Mouse (Mus musculus) left cerebral cortex, postnatal 36 days (tissue): Measurements from ENCODE around the gene Hist1h2bb. TPM values are rescaled to one million over a fixed set of nuclear protein-coding genes. Genes with fewer than 3 reads are reported as not detected.
A peak's percentile ranks its signal among the peaks of the same experiment; 100 is the strongest.
"Not testable (repeated sequence)": the region's sequence is repeated elsewhere in the genome, so short reads cannot be mapped to it uniquely, and the experiment has no call there.

Experiments
- DNase-seq, 2 experiments: peaks; one replicate each; pipeline ENCODE4 v3.0.0; 2021 to 2022; ENCODE audit warnings: low spot score in 2 of 2, mixed read lengths in 1 of 2
- intact Hi-C: fragments of 180-260 bp; cut with DNase I; formaldehyde crosslinking; loops from one replicate; pipeline ENCODE4 v1.15.1; 2025
- total RNA-seq, 2 experiments: library from RNA; stranded (reverse); gene quantifications; 2 replicates each; pipeline ENCODE4 v1.2.3; 2021

The Hist1h2bb gene
- total RNA-seq, 2 experiments from 2014 or later = 17.9 to 19.8 TPM

DNA sequence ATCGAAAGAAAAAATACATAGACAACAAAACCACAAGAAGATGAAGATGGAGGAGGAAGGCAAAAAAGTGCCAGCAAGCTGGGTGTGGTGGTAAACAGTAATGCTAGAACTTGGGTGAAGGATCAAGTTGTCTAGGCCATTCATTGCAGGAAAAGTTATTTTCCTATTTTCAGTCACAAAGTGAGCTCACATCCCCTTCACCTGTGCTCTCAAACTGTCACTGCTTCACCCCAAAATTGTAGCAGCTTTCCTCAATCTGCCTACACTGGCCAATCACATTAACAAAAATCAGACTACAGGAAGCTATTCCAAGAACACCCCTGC, 13.3 kb downstream of the Hist1h2bb start:
- DNase-seq = no peak
- intact Hi-C loops = loop anchor here (5.0 kb wide), 1 partner anchor 1723 kb away; the partner anchor contains the start of genes Hist1h2ah and Hist1h2bk

DNA sequence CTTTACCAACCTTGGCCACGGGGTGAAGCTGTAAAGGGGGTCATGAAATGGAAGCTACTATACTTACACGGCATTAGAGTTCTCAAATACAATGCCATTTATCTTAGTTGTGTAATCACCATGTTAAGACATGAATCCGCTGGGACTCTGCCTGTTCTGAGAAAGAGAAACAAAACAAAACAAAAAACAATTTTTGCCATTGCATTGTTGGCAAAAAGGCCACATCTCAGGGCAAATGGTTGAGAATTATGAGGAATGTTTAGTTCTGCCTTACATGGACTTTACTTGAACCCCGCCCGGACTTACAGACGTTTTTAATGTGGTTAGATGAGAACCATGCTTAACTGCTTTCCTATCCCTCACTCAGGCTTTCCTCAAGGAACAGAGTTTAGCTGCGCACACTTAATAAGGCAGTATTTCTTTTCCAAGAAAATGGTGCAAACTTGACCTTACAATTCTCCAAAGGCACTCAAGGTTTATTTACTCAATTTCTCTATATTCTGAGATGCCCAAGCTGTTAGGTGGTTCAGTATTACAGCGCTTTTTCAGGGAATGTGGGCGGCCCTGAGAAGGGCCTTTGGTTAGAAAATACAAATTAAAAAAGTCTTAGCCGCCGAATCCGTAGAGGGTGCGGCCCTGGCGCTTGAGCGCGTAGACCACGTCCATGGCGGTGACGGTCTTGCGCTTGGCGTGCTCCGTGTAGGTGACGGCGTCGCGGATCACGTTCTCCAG, 13.9 kb downstream of the Hist1h2bb start:
- intact Hi-C loops = no loop called here
- DNase-seq = no peak

DNA sequence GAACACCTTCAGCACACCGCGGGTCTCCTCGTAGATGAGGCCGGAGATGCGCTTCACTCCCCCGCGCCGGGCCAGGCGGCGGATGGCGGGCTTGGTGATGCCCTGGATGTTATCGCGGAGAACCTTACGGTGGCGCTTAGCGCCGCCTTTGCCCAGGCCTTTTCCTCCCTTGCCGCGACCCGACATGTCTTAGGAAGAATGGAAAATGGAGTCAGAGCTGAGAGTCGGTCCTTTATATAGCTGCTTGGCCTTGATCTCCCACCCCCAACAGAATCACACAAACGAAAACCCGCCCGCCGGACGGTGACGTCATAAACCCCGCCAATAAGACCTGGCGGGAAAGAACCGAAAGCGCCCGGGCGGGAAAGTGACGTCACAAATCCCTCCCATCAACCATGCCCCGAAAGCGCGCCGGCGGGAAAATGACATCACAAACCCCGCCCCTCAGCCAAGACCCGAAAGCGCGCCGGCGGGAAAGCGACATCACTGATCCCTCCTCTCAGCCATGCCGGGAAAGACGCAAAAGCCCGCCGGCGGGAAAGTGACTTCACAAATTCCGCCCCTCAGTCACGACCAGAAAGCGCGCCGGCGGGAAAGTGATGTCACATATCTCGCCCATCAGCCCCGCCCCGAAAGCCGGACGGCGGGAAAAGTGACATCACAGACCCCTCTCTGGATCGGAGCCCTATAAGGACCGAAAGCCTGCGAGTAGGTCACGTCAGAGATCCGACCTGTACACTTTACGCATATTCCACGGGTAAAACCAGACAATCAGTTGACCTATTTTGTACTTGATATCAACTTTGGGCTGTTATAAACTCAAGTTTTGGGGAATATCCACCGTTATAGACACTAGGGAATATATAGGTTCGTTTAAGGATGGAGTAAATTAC, 14.7 kb downstream of the Hist1h2bb start, which contains the start of gene Hist1h4a:
Gene Hist1h4a, minus strand, starts transcription at position 259 of the 893 bp plus-strand sequence.
- intact Hi-C loops = no loop called here

DNA sequence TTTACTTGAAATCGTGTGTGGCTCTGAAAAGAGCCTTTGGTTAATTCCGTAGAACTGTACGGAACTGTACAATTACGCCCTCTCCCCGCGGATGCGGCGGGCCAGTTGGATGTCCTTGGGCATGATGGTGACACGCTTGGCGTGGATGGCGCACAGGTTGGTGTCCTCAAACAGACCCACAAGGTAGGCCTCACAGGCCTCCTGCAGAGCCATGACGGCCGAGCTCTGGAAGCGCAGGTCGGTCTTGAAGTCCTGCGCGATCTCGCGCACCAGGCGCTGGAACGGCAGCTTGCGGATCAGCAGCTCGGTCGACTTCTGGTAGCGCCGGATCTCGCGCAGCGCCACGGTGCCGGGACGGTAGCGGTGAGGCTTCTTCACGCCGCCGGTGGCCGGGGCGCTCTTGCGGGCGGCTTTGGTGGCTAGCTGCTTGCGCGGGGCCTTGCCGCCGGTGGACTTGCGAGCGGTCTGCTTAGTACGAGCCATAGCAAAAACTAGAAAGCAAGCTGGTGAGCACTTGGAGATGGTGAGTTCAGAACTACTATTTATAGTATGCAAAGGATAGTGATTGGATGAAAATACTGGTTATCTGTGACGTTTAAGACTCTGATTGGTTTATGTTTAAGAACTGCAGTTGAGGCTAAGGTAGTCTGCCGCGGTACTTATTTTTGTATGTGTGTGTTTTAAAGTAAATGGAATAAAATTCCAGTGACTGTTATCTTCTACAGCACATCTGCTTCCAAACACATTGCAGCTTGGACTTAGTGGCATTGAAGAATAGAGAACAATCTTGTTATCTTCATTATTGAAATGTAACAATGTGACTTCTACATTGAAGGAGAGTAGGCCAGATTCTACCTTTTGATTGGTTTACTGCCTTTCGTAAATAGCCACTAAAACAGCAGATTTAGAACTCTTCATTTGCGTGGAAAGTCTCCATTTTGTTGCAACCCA, 15.6 kb downstream of the Hist1h2bb start, which contains the start of gene Hist1h3a:
Gene Hist1h3a, minus strand, starts transcription at position 516 of the 951 bp plus-strand sequence.
- peak; percentile 52 to 53 for DNase-seq
- intact Hi-C loops = not testable (repeated sequence)

More for the DNA sequence above, 14.7 kb downstream of the Hist1h2bb start, which contains the start of gene Hist1h4a:
- peak; percentile 97 to 98 for DNase-seq

DNA sequence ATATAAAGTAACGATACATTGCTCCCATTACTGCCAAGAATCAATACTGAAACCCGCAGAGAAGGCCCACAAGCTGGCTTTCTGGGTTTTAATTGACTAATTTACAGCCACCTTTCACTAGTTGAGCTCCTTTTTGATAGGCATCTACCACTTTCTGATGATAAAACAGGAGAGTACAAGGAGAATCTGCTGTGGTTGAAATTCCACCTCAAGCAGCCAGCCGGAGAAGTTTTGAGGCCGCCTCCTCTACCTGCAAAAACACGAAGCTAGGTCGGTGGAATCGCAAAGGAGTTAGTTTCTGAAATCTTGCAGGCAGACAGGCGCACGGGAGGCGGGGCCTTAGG, 16.7 kb downstream of the Hist1h2bb start:
- DNase-seq = no peak
- intact Hi-C loops = no loop called here

DNA sequence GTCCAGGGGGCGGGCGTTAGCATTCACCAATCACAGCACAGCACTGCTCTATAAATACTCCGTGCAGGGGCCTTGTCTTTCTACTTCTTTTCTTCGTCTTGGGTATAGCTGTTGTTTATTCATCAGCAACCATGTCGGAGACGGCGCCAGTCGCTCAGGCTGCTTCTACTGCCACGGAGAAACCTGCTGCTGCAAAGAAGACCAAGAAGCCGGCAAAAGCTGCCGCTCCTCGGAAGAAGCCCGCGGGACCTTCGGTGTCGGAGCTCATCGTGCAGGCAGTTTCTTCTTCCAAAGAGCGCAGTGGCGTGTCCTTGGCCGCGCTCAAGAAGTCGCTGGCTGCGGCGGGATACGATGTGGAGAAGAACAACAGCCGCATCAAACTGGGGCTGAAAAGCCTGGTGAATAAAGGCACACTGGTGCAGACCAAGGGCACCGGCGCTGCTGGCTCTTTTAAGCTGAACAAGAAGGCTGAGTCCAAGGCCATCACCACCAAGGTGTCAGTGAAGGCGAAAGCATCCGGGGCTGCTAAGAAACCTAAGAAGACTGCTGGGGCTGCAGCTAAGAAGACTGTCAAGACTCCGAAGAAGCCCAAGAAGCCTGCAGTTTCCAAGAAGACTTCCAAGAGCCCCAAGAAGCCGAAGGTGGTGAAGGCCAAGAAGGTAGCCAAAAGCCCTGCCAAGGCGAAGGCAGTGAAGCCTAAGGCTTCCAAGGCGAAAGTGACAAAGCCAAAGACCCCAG, 17.2 kb downstream of the Hist1h2bb start, which contains the start of gene Hist1h1a:
Gene Hist1h1a, plus strand, starts transcription at position 81 of the 738 bp plus-strand sequence.
- intact Hi-C loops = no loop called here
- DNase-seq = peak; percentile 81 to 83

DNA sequence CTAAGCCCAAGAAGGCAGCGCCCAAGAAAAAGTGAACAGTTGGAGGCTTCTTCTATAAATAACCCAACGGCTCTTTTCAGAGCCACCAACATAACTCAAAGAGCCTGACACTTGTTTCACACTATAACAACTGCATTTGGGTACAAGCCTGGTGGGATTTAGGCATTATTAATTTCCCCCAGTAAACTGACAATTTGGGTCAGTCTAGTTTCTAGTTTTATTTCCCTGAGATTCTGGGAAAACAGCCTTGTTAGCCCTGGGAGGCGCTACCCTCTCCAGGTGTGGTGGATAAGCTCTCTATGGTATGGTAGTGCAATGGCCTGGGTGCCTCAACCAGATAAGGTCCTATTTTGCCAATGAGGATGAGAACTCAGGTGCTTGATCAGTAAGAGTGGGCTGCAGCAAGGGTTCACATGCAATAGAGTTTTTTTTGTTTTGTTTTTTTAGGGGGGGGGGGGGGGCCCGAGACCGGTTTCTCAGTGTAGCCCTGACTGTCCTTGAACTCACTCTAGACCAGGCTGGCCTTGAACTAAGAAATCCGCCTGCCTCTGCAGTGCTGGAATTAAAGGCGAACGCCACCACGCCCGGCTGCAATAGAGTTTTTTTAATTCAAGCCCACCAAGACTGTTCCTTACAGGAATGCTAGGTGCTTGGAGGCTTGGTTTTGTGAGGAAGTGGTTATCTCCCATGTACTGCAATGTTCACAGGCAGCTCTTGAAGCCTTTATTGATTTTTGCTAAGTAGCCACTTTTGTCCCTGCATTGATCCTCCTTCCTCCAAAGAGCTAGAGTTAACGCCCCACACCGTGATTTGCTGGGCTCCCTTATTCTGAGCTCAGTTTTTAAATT, 18.0 kb downstream of the Hist1h2bb start:
- intact Hi-C loops = no loop called here
- DNase-seq = no peak

DNA sequence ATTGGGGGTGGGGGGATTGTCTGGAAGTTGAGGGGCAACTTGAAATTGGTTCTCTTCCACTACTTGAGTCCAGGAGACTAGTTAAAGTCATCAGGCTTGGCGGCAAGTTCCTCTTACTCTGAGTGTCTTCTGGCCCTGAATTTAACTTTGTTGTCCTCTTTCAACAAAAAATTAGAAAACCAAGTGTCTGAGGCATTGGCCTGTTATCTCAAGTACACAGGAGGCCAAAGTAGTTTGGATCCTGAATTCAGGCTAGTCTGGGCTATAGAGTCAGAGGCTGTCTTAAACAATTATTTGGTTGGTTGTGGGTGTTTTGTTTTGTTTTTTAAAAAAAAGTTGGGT, 18.6 kb downstream of the Hist1h2bb start:
- DNase-seq = no peak
- intact Hi-C loops = no loop called here

DNA sequence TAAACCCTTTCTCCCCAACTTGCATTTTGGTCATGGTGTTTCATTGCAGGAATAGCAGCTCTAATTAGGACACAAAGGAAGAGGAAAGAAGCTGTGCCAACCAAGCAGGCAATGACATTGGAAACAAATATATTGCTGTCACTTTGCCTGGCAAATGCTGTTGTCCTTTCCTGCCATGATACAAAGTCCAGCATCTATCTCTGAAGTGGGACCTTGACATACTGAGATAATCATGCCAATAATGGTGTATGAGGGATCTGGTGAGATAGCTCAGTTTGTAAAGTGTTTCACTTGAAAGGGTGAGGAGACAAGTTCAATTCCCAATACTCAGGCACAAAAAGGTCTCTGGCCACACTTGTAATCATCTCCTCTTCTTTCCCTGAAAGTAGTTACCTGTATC, 20.2 kb downstream of the Hist1h2bb start:
- intact Hi-C loops = no loop called here
- DNase-seq = no peak

DNA sequence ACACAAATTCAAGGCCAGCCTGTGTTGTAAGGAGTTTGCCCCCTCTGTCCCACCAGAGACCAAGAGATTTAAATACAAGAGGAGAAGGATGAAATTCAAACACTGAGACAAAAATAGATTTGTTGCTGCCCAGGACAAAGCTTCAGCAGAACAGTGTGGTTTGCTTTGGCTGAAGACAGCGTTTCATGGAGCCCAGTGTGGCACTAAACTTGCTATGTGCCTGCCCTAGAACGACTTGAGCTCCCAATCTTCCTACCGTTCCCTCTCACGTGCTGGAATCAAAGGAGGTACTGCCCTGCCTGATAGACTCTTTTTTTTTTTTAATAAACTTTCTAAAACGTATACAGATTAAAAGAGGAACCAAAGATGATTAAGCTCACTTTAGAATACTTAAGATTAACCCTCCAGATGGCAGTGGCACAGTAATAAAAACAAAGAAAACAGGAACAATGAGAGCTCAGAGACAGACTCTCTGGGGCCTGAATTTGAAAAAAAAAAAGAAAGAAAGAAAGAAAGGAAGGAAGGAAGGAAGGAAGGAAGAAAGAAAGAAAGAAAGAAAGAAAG, 22.4 kb downstream of the Hist1h2bb start:
- intact Hi-C loops = no loop called here
- no peak for DNase-seq

DNA sequence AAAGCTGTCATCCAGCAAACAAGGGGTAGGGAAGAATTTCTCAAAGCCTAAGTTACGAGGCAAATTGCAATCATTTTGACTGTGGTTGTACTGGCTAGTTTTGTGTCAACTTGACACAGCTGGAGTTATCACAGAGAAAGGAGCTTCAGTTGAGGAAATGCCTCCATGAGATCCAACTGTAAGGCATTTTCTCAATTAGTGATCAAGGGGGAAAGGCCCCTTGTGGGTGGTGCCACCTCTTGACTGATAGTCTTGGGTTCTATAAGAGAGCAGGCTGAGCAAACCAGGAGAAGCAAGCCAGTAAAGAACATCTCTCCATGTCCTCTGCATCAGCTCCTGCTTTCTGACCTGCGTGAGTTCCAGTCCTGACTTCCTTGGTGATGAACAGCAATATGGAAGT, 23.1 kb downstream of the Hist1h2bb start, which contains the start of gene Trim38:
Gene Trim38, plus strand, starts transcription at position 301 of the 400 bp plus-strand sequence.
- intact Hi-C loops, DNase-seq: not testable (repeated sequence)

DNA sequence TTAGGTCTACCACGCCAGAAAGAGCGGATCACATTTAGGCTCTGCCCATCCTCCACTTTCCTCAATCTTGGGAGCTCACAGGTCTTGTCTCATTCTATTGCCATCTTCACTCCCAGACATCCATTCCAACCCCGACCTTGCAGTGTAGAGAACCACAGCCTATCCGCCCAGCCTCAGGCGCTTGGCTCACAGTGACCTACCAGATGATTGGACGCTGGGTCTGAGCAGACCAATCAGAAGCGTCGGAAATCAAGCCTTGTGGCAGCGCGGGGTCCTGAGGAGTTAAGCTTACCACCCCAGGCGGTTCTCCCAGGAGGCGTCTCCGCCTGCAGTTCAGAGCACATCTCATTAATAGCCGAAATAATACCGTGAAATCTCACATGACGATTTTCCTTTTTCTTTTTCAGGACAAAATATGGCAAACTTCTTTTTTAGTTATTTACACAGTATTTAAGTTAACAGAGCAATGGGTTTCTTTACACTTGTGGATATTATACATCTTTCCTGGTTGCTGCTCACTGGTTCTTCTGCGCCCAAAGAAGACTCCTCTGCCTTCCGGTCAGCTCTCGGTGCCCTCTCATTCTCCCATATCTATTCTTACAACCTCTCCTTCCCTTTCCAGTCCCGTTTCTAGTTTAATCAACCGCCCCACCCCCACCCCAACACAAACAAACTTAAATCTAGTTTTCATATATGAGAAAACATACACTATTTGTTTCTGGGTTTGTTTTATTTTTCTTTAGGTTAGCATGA, 26.2 kb downstream of the Hist1h2bb start:
- intact Hi-C loops = no loop called here
- peak; percentile 33 to 42 for DNase-seq

DNA sequence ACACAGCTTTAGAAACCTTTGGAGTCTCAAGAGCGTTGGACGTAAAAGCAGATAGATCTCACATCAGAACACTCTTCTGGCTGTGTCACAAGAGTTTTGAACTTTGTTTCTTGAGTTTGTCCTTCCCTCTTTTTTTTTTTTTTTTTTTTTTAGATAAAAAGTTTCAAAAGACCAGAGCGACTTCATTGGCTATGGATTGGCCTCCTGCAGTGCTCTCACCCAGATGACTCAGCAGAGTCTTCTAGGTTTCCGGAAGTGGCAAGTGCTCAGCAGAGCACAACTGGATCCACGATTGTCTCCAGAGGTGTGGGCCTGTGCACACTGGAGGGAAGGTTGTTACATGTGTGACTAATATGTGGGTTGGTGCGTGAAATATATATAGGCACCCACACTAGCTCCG, 31.8 kb downstream of the Hist1h2bb start:
- no peak for DNase-seq
- intact Hi-C loops = no loop called here

DNA sequence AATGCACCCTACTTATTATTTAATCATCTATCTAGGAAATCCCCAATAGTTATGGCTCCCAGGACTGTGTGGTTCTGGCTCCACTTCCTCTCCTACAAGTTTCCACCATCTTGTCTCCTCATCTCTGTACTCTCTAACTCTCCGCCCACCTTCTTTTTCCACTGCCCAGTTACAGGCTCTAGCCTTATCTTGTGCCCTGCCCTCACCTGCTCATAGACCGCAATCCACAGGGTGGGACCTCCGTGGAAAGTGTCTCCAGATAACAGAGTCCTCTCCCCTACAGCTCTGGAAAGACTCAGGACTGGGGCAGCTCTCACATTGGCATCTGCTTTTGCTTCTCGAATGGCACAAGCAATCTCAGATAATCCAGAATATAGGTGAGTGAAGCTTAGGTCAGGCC, 32.5 kb downstream of the Hist1h2bb start:
- DNase-seq = no peak
- intact Hi-C loops = no loop called here

DNA sequence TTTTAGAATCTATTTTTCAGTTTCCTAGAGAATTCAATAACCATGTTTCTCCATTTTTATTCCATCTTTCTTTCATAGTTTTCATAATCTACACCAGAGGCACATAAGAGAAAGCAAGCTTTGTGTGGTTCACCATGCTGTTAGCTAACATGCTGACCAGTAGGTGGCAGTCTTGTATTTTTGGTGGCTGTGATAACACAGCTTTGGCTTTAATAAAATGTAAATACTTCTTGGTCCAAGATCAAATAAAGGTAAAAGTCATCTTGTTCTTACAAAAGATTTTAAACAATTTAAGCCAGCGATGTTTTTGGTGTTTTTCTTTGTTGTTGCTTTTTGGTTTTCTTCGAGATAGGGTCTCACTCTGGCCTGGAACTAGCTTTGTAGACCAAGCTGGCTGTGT, 46.0 kb downstream of the Hist1h2bb start:
- DNase-seq = peak; percentile 17 to 18
- intact Hi-C loops = loop anchor here (5.0 kb wide), 1 partner anchor 505 kb away; no protein-coding TSS in a partner anchor
